Mouse (Mus musculus): ENCODE data around the gene Sycn. TPM values are rescaled to one million over a fixed set of nuclear protein-coding genes. Genes with fewer than 3 reads are reported as not detected.
"Not testable (repeated sequence)": the region's sequence is repeated elsewhere in the genome, so short reads cannot be mapped to it uniquely, and the experiment has no call there.

Sycn gene
- polyA plus RNA-seq, 1 experiment: not detected

- no peak for TF ChIP-seq POLR2A (IDR thresholded peaks at IDR 0.05; ENCODE audit: insufficient read depth, low read depth, low read length)
- peak; percentile 94 for TF ChIP-seq CTCF (IDR thresholded peaks at IDR 0.05; ENCODE audit: insufficient read depth, low read depth, low read length)
- H3K4me1 ChIP-seq (ENCODE audit: control insufficient read depth, insufficient read depth, low read length): no peaks in the 10 kb centered on the region; the same call in 1 of the 2 replicates
- H3K27ac ChIP-seq (ENCODE audit: insufficient read depth, low read depth, low read length): no peak overlapping the region
- WGBS: 7% methylated on average over 19 of the region's 19 CpGs
- no peak overlapping the region for H3K4me3 ChIP-seq (ENCODE audit: insufficient read depth, low read depth, low read length)
Observed at GRCm38 (mm10) chr7:28527922-28528719, 12.6 kb upstream of the Sycn start.

- TF ChIP-seq CTCF (IDR thresholded peaks at IDR 0.05; ENCODE audit: insufficient read depth, low read depth, low read length): no peak
- TF ChIP-seq POLR2A (IDR thresholded peaks at IDR 0.05; ENCODE audit: insufficient read depth, low read depth, low read length): no peak
- Histone ChIP-seq H3K27ac (ENCODE audit: insufficient read depth, low read depth, low read length) (no peak overlapping the region), H3K4me3 (ENCODE audit: insufficient read depth, low read depth, low read length) (no peak overlapping the region), H3K4me1 (ENCODE audit: control insufficient read depth, insufficient read depth, low read length) (no peaks in the 10 kb centered on the region; the same call in 1 of the 2 replicates)
- WGBS: 88% methylated on average over 8 of the region's 8 CpGs
Observed at GRCm38 (mm10) chr7:28532005-28532404, 8.7 kb upstream of the Sycn start.

DNA sequence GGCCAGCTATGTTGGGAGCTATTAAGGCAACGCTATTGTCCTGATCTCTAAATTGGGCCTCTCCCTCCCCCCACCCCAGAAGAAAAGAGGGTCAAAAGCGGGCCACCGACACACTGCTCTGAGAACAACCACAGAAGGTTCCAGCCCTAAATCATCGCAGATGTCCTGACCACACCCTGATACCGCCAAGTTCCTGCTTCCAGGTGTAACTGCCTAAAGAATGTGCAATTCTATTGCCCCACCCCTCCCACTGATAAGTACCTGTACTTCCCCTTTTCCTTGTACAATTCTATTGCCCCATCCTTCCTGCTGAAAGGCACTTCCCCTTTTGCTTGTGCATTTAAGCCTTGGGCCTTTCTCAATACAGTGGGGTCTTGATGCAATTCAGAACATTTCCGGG lies 1.8 kb upstream of the Sycn start:
- H3K4me1 ChIP-seq (ENCODE audit: control insufficient read depth, insufficient read depth, low read length); H3K4me3 ChIP-seq (ENCODE audit: insufficient read depth, low read depth, low read length): not testable (repeated sequence)
- WGBS: 93% methylated on average over 6 of the region's 6 CpGs

DNA sequence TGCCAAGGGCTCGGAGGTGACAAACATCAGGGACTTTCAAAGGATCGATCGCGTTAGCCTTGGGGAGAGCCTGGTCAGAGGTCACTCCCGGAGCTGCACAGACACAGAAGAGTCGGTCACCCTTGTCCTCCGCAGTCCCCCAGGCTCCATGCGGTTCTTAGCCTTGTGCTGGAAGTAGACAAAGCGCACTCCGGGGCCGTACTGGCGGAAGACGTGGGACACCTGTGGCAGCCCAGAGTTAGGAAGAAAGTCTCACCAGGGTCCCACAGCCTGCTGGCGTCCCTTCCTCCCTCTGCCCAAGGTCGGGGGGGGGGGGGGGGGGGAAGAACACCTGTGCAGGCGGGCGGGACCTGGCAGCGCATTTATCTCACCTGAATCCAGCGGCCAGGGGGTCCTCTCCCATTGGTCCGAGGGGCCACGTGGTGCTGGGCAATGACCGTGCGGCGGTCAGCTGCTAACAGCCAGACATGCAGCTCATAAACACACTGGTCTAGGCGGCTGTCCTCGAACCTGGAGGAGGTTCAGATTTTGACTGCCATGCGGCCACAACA lies 3.4 kb downstream of the Sycn start:
- TF ChIP-seq CTCF (IDR thresholded peaks at IDR 0.05; ENCODE audit: insufficient read depth, low read depth, low read length): no peak
- no peak for TF ChIP-seq POLR2A (IDR thresholded peaks at IDR 0.05; ENCODE audit: insufficient read depth, low read depth, low read length)
- H3K4me1 ChIP-seq (ENCODE audit: control insufficient read depth, insufficient read depth, low read length): peaks cover 14% of the 10 kb centered on the region
- no peak overlapping the region for H3K4me3 ChIP-seq (ENCODE audit: insufficient read depth, low read depth, low read length)
- no peak overlapping the region for H3K27ac ChIP-seq (ENCODE audit: insufficient read depth, low read depth, low read length)
- 21% methylated on average over 27 of the region's 27 CpGs for WGBS

More for the DNA sequence above, 1.8 kb upstream of the Sycn start:
- not testable (repeated sequence) for H3K27ac ChIP-seq (ENCODE audit: insufficient read depth, low read depth, low read length)

GRCm38 (mm10) chr7:28545048-28545890 lies 4.6 kb downstream of the Sycn start:
- no peak overlapping the region for H3K4me3 ChIP-seq (ENCODE audit: insufficient read depth, low read depth, low read length)
- H3K27ac ChIP-seq (ENCODE audit: insufficient read depth, low read depth, low read length): no peak overlapping the region
- WGBS: 56% methylated on average over 14 of the region's 14 CpGs
- H3K4me1 ChIP-seq (ENCODE audit: control insufficient read depth, insufficient read depth, low read length): peaks cover 14% of the 10 kb centered on the region
- TF ChIP-seq CTCF (IDR thresholded peaks at IDR 0.05; ENCODE audit: insufficient read depth, low read depth, low read length): no peak
- no peak for TF ChIP-seq POLR2A (IDR thresholded peaks at IDR 0.05; ENCODE audit: insufficient read depth, low read depth, low read length)

DNA sequence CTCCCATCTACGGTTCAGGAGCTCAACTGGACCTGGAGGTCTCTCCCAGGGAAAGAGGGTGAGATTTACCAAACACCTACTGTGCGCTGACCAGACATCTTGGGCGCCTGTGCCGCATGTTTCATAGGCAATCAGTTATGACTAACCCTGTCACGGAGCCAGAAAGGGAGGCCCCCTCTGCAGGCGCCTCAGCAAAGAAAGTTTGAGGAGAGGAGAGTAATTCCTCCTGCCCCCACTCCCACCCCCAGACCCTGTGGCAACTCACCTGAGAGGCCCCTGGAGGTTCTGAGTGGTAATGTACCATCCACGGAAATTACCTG lies 5.2 kb downstream of the Sycn start:
- Histone ChIP-seq H3K4me1 (ENCODE audit: control insufficient read depth, insufficient read depth, low read length) (peaks cover 14% of the 10 kb centered on the region), H3K4me3 (ENCODE audit: insufficient read depth, low read depth, low read length) (no peak overlapping the region), H3K27ac (ENCODE audit: insufficient read depth, low read depth, low read length) (no peak overlapping the region)
- 0 out of 2 replicates have a peak, but pooled peaks have one; percentile 11 for TF ChIP-seq CTCF (IDR thresholded peaks at IDR 0.05; ENCODE audit: insufficient read depth, low read depth, low read length)
- TF ChIP-seq POLR2A (IDR thresholded peaks at IDR 0.05; ENCODE audit: insufficient read depth, low read depth, low read length): no peak
- 68% methylated on average over 7 of the region's 7 CpGs for WGBS

DNA sequence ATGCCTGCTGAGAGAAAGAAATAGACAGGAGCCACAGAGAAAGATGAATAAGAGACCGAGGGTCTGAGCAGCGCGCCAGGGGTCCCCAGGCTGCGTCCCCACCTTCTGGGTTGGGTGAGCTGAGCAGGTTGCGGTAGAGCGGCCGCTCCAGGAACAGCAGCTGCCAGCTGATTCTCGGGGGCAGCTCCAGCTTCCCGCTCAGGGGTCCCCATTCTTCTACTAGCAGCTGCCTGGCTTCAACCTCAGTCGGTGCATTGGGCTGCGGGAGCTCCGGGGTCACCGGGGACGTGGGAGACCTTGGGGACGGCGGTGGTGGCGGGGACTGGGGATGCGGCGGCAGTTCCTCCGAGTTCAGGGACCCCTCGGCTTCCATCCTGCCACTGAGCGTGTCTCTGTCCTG lies 6.0 kb downstream of the Sycn start:
- no peak for TF ChIP-seq CTCF (IDR thresholded peaks at IDR 0.05; ENCODE audit: insufficient read depth, low read depth, low read length)
- TF ChIP-seq POLR2A (IDR thresholded peaks at IDR 0.05; ENCODE audit: insufficient read depth, low read depth, low read length): no peak
- H3K27ac ChIP-seq (ENCODE audit: insufficient read depth, low read depth, low read length): no peak overlapping the region
- H3K4me1 ChIP-seq (ENCODE audit: control insufficient read depth, insufficient read depth, low read length): peaks cover 14% of the 10 kb centered on the region
- peak overlapping the region; percentile 3 for H3K4me3 ChIP-seq (ENCODE audit: insufficient read depth, low read depth, low read length)
- WGBS: 3% methylated on average over 22 of the region's 22 CpGs

DNA sequence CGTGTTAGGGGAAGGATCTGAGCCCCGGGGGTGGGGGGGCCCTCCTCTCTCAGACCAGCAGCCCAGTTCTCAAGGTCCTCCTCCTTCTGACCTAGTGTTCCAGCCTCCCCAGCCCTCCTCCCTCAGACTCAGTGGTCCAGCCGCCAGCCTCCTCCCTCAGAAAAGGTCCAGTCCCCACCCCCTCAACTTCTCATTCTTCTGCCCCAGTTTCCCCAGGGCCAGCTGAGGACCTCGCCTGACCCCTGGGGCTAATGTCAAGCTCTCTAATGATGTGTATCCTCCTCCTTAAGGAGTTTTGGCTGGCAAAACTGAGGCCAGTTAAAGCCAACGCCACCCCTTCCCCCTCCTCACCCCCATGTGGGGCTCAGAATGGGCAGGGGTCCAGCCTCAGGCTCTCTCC lies 6.5 kb downstream of the Sycn start, which contains the start of gene Nccrp1:
Gene Nccrp1, minus strand, starts transcription at position 101 of the 400 bp plus-strand sequence.
- 7% methylated on average over 5 of the region's 5 CpGs for WGBS
- TF ChIP-seq CTCF (IDR thresholded peaks at IDR 0.05; ENCODE audit: insufficient read depth, low read depth, low read length): no peak
- no peak for TF ChIP-seq POLR2A (IDR thresholded peaks at IDR 0.05; ENCODE audit: insufficient read depth, low read depth, low read length)
- Histone ChIP-seq H3K27ac (ENCODE audit: insufficient read depth, low read depth, low read length) (no peak within 1 kb of the TSS), H3K4me3 (ENCODE audit: insufficient read depth, low read depth, low read length) (peak within 1 kb of the TSS; percentile 3), H3K4me1 (ENCODE audit: control insufficient read depth, insufficient read depth, low read length) (peaks cover 14% of the 10 kb centered on the region)

DNA sequence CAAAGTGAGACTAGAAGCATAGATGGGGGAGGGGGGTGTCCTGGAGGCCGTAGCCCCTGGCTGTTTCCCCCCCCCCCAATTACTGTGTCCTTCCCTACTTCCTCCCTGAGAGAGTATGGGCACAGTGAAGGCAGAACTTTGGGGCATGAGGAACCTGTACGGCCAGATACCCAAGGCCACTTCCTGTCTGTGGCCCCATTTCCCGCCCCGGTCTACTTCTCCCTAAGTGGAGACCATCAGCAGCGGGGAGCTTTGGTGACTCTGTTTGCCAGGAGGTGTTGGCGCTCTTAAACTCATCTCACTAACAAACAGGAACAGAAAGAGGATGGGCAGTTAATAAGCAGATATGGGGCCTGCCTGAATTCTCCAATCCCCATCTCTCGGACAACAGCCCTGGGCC lies 6.9 kb downstream of the Sycn start:
- no peak overlapping the region for H3K4me3 ChIP-seq (ENCODE audit: insufficient read depth, low read depth, low read length)
- H3K4me1 ChIP-seq (ENCODE audit: control insufficient read depth, insufficient read depth, low read length): peaks cover 14% of the 10 kb centered on the region
- TF ChIP-seq CTCF (IDR thresholded peaks at IDR 0.05; ENCODE audit: insufficient read depth, low read depth, low read length) (no peak), POLR2A (IDR thresholded peaks at IDR 0.05; ENCODE audit: insufficient read depth, low read depth, low read length) (no peak)
- WGBS: 75% methylated on average over 7 of the region's 7 CpGs
- no peak overlapping the region for H3K27ac ChIP-seq (ENCODE audit: insufficient read depth, low read depth, low read length)

All from olfactory bulb, adult 2 months (tissue).